Mouse (Mus musculus): ENCODE measurements at regions not wholly inside any gene's neighbourhood (a gene's known extent, or its start where the extent isn't known, plus 50 kb on each side); places are given as distances from the start of the nearest gene placed in this dataset.

DNA sequence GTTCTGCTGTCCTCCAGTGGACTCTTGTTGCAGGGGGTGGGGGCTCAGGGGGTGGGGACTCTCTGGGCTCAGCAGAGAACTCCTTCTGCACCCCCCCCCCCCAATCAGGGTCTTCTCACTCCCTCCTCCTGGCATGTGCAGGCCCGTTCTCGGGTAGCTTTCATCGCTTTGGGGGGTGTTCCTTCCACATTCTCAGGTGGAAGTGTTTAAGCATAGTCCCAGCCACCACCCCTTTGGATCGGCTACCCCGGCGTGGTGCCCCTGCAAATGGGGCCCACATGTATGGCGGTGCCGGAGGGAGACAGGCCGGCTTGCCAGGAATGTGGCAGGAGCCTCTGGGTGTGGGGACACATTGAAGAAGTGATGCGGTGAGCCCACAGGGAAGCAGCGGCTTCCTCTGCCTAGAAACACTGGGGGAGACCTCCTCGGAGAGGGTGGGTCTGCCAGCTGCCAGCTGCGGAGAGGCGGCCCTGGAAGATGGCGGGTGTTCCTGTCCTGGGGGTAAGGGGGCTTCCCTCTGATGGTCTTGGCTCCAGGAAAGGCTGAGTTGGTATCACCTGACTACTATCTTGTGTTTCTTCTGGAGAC, 92.7 kb downstream of the Asb1 start:
- Histone ChIP-seq H3K4me1 (peaks cover 38% of the 10 kb centered on the region), H3K27me3 (0 out of 2 replicates have a peak, but pooled peaks cover 2% of the 10 kb centered on the region), H3K9me3 (no peaks in the 10 kb centered on the region), H3K27ac (peak overlapping the region; percentile 73), H3K4me2 (peak overlapping the region; percentile 20; the same call in 1 of the 2 replicates), H3K9ac (no peak overlapping the region), H3K36me3 (no peaks in the 10 kb centered on the region), H3K4me3 (no peak overlapping the region)
- peak; percentile 57 for ATAC-seq (ENCODE audit: insufficient number of reproducible peaks, low FRiP score, low TSS enrichment, low read depth)
- 32% methylated on average over 15 of the region's 15 CpGs for WGBS

DNA sequence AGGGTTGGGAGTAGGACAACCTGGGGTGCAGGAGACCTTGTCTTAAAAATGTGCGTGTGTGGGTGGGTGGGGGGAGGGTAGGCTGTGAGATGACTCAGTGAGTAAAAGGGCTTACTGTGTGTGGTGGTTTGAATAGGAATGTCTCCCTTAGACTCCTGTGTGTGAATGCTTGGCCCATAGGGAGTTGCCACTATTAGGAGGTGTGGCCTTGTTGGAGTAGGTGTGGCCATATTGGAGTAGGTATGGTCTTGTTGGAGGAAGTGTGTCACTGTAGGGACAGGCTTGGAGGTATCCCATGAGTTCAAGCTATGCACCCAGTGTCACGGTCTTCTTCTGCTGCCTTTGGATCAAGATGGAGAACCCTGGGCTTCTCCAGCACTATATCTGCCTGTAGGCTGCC, 96.2 kb downstream of the Asb1 start:
- WGBS: 82% methylated on average over 2 of the region's 2 CpGs
- H3K9ac ChIP-seq: no peak overlapping the region
- ATAC-seq (ENCODE audit: insufficient number of reproducible peaks, low FRiP score, low TSS enrichment, low read depth): no peak
- H3K4me1 ChIP-seq: peaks cover 15% of the 10 kb centered on the region
- no peak overlapping the region for H3K4me2 ChIP-seq
- H3K4me3 ChIP-seq: no peak overlapping the region
- no peaks in the 10 kb centered on the region for H3K9me3 ChIP-seq
- no peaks in the 10 kb centered on the region for H3K36me3 ChIP-seq
- H3K27ac ChIP-seq: no peak overlapping the region
- H3K27me3 ChIP-seq: 0 out of 2 replicates have a peak, but pooled peaks cover 2% of the 10 kb centered on the region

DNA sequence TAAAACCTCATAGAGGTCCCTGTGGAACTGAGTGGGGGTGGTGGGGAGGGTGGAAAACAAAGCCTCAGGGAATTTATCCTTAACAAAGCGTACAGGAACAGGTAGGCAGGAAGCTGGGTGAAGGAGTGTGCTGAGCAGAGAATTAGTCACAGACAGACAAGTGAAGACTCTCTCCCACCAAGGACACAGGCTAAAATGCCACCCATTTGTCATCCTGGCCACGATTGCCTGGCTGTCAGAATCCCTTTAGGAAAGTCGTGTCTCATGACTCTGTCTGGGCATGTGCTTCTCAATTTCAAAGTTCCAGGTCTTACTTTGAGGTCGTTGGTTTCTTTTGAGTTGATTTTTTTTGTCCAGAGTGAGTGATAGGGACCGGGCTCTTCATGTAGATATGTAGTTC, 100.2 kb downstream of the Asb1 start:
- no peak overlapping the region for H3K4me3 ChIP-seq
- H3K9ac ChIP-seq: no peak overlapping the region
- WGBS: 57% methylated on average over 5 of the region's 5 CpGs
- peaks cover 3% of the 10 kb centered on the region; the same call in 1 of the 2 replicates for H3K4me1 ChIP-seq
- no peaks in the 10 kb centered on the region for H3K27me3 ChIP-seq
- H3K9me3 ChIP-seq: no peaks in the 10 kb centered on the region
- H3K27ac ChIP-seq: no peak overlapping the region
- H3K4me2 ChIP-seq: no peak overlapping the region
- H3K36me3 ChIP-seq: no peaks in the 10 kb centered on the region
- ATAC-seq (ENCODE audit: insufficient number of reproducible peaks, low FRiP score, low TSS enrichment, low read depth): no peak

DNA sequence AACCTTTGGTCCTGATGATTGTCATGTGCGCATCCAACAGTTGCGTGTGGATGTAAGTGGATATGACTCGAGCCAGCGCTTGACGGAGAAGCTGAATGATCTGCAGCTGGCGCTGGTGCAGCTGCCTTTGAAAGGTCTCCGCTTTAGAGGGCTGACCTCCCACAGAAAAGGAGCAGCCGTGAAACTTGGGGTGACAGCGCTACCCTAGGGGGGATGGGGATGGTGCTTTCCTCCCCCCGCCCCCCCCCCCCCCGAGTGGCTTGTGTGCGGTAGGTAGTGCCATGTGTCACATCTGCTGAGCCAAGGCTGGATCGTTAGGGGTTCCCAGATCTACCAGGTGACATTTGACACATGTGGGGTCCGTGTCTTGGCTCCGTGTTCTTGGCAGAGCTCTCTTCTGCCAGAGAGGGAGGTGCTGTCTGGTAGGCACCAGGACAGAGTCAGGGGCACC, 118.7 kb downstream of the Asb1 start:
- Histone ChIP-seq H3K27ac (peak overlapping the region; percentile 33), H3K36me3 (no peaks in the 10 kb centered on the region), H3K4me1 (peaks cover 11% of the 10 kb centered on the region; the same call in 1 of the 2 replicates)

DNA sequence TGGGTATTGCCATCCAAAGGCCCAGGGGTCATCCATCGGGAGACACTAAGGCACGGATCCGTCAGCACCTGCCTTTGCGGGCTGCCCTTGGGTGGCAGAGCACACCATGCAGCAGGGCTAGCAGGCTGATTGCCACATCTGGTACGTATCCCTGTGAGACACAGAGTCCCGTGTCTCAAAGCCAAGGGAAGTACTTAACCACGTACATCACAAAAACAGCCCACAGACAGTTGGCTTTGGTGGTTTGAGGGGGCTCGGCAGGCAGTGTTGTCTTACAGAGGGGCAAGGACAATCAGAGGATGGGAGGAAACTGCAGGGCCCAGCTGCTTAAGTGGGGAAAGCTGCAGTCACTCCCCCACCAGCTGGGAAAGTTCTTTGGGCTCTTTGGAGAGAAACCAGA, 119.1 kb downstream of the Asb1 start:
- Histone ChIP-seq H3K27me3 (no peaks in the 10 kb centered on the region), H3K4me3 (no peak overlapping the region), H3K9ac (no peak overlapping the region), H3K4me1 (peaks cover 11% of the 10 kb centered on the region; the same call in 1 of the 2 replicates), H3K36me3 (no peaks in the 10 kb centered on the region), H3K27ac (peak overlapping the region; percentile 33), H3K9me3 (no peaks in the 10 kb centered on the region), H3K4me2 (no peak overlapping the region)
- 57% methylated on average over 8 of the region's 8 CpGs for WGBS
- no peak for ATAC-seq (ENCODE audit: insufficient number of reproducible peaks, low FRiP score, low TSS enrichment, low read depth)

More for the DNA sequence above, 118.7 kb downstream of the Asb1 start:
- H3K9me3 ChIP-seq: no peaks in the 10 kb centered on the region
- 62% methylated on average over 14 of the region's 15 CpGs for WGBS
- ATAC-seq (ENCODE audit: insufficient number of reproducible peaks, low FRiP score, low TSS enrichment, low read depth): no peak
- H3K4me3 ChIP-seq: no peak overlapping the region
- H3K4me2 ChIP-seq: no peak overlapping the region
- H3K9ac ChIP-seq: no peak overlapping the region
- no peaks in the 10 kb centered on the region for H3K27me3 ChIP-seq

DNA sequence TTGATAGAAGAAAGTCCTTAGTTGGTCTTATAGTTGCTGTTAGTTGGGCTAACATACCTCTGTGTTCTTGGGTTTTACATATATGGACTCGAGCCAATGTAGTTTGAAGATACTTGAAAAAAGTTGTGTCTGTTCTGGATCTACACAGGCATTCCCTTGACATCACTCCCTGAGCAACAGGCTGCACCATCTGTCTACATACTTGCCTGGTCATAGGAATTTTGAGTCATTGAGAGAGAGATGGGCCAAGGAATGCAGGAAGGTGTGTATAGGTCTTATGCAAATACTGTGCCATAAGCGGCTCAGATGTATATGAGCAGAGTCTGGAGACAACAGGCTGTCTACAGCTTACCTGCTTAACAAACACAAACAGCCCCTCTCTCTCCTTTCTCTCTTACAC, 122.9 kb downstream of the Asb1 start:
- H3K27me3 ChIP-seq: no peaks in the 10 kb centered on the region
- no peak overlapping the region for H3K27ac ChIP-seq
- H3K4me1 ChIP-seq: peaks cover 12% of the 10 kb centered on the region
- no peaks in the 10 kb centered on the region for H3K36me3 ChIP-seq
- H3K4me2 ChIP-seq: no peak overlapping the region
- no peaks in the 10 kb centered on the region for H3K9me3 ChIP-seq
- no peak for ATAC-seq (ENCODE audit: insufficient number of reproducible peaks, low FRiP score, low TSS enrichment, low read depth)
- H3K9ac ChIP-seq: no peak overlapping the region
- WGBS: 76% methylated on average over 2 of the region's 2 CpGs
- no peak overlapping the region for H3K4me3 ChIP-seq

DNA sequence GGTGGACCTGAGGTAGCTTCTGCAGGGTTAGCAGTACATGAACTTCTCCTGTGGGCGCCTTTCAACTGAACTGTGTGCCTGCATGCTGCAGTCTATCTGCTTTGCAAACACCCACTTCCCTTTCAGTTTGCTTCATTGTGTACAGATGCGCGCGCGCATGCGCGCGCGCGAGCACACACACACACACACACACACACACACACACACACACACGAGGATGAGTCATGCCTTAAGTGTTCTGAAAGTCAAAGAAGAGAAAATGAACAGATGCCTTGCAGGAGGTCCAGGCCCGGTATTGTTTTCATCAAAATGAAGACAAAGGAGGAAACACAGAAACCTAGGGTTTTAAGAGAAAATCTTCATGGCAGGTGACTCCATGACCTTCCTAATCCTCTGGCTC, 124.3 kb downstream of the Asb1 start:
- no peaks in the 10 kb centered on the region for H3K36me3 ChIP-seq
- H3K4me3 ChIP-seq: no peak overlapping the region
- no peak overlapping the region for H3K4me2 ChIP-seq
- 82% methylated on average over 5 of the region's 12 CpGs for WGBS
- H3K27me3 ChIP-seq: no peaks in the 10 kb centered on the region
- no peak overlapping the region for H3K9ac ChIP-seq
- peaks cover 7% of the 10 kb centered on the region for H3K4me1 ChIP-seq
- no peak for ATAC-seq (ENCODE audit: insufficient number of reproducible peaks, low FRiP score, low TSS enrichment, low read depth)
- no peak overlapping the region for H3K27ac ChIP-seq
- no peaks in the 10 kb centered on the region for H3K9me3 ChIP-seq

DNA sequence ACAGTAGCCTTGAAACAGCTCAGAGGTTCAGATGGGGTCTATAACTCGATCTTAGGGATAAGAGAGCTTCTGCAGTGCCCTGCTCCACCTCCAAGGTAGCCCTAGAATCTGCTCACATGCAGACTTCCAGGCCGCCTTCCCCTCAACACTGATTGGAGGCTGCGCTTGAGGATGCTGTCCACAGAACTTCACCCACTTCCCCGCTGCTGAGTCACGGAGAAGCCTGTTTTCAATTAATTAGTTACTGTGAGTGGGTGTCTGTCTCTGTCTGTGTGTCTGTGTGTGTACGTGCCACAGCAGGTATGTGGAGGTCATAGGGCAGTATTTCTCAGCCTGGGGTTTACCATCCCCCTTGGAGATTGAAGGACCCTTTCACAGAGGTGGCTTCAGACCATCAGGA, 128.2 kb downstream of the Asb1 start:
- Histone ChIP-seq H3K4me3 (no peak overlapping the region), H3K4me1 (peaks cover 9% of the 10 kb centered on the region), H3K27me3 (no peaks in the 10 kb centered on the region), H3K9ac (no peak overlapping the region), H3K36me3 (no peaks in the 10 kb centered on the region), H3K27ac (0 out of 2 replicates have a peak overlapping the region, but pooled peaks have one; percentile 22), H3K4me2 (no peak overlapping the region), H3K9me3 (no peaks in the 10 kb centered on the region)
- WGBS: 44% methylated on average over 6 of the region's 6 CpGs
- no peak for ATAC-seq (ENCODE audit: insufficient number of reproducible peaks, low FRiP score, low TSS enrichment, low read depth)

DNA sequence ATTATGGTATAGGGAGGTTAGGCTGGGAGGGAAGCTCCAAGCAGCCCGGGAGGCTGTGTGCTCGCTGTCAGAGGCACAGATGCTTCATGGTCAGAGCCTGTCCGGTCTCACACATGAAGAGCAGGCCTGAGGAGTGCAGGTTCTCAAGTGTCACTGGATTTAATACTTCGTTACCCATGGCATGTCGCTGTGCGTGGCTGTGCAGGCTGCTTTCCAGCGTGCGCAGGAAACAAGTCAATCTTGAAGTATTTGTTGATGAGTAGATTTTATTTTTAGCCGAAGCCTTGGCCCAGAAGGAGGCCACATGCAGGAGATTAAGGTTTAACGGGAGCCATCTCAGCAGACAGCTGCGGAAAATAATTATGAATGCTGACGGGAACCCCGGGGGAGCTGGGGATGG, 130.3 kb upstream of the Twist2 start:
- Histone ChIP-seq H3K4me2 (no peak overlapping the region), H3K4me3 (no peak overlapping the region), H3K27ac (peak overlapping the region; percentile 54), H3K9ac (no peak overlapping the region), H3K4me1 (peaks cover 9% of the 10 kb centered on the region), H3K36me3 (no peaks in the 10 kb centered on the region), H3K9me3 (no peaks in the 10 kb centered on the region), H3K27me3 (no peaks in the 10 kb centered on the region)
- 43% methylated on average over 13 of the region's 13 CpGs for WGBS
- no peak for ATAC-seq (ENCODE audit: insufficient number of reproducible peaks, low FRiP score, low TSS enrichment, low read depth)

DNA sequence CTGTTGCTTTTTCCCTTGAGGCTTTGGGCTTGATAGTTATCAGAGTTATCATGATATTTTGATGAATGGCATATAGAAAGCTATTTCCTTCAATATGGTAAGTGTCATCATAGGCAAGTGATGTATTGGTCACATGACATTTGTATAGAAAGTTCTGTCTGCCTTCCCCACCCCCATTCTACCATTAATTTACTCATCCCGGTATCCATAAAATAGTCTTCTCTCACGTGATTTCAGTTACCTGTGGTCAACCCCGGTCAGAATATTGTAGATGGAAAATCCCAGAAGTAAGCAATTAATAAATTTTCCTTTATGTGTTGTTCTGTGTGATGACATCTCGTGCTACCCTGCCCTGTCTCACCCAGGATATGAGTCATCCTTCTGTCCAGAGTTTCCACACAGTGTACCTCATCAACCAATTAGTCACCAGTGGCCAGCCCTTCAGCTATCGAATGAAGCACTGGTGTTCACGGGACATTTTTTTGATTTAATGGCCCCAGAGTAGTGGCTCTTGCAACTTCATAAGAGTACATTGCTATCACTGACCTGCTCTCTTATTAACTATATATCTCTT, 127.1 kb upstream of the Twist2 start:
- ATAC-seq (ENCODE audit: insufficient number of reproducible peaks, low FRiP score, low TSS enrichment, low read depth): no peak
- Histone ChIP-seq H3K9ac (no peak overlapping the region), H3K36me3 (no peaks in the 10 kb centered on the region), H3K4me3 (no peak overlapping the region), H3K4me2 (no peak overlapping the region), H3K9me3 (no peaks in the 10 kb centered on the region), H3K27ac (no peak overlapping the region), H3K4me1 (0 out of 2 replicates have a peak, but pooled peaks cover 3% of the 10 kb centered on the region), H3K27me3 (no peaks in the 10 kb centered on the region)
- 81% methylated on average over 6 of the region's 6 CpGs for WGBS

DNA sequence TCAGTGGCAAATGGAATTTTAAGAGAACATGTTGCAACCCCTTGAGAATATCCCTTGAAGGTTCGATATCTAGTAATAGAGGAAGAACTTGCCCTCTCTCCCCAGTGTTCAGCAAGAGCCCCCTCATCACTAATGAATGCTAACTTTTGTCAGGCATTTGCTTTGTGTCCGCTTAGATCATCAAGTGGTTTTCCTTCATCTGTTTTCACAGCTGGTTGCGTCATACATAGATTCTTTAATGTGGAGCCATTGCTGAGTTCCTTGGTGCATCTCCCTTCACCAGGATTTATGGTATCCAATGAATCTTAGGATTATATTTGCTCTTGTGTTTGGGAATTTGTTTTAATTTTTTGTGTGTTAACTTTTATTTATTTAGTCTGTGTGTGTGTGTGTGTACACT, 124.2 kb upstream of the Twist2 start:
- no peak overlapping the region for H3K27ac ChIP-seq
- H3K4me2 ChIP-seq: no peak overlapping the region
- H3K36me3 ChIP-seq: no peaks in the 10 kb centered on the region
- WGBS: 66% methylated on average over 3 of the region's 3 CpGs
- no peaks in the 10 kb centered on the region for H3K9me3 ChIP-seq
- no peak overlapping the region for H3K4me3 ChIP-seq
- no peaks in the 10 kb centered on the region for H3K27me3 ChIP-seq
- ATAC-seq (ENCODE audit: insufficient number of reproducible peaks, low FRiP score, low TSS enrichment, low read depth): no peak
- H3K9ac ChIP-seq: no peak overlapping the region
- no peaks in the 10 kb centered on the region for H3K4me1 ChIP-seq

DNA sequence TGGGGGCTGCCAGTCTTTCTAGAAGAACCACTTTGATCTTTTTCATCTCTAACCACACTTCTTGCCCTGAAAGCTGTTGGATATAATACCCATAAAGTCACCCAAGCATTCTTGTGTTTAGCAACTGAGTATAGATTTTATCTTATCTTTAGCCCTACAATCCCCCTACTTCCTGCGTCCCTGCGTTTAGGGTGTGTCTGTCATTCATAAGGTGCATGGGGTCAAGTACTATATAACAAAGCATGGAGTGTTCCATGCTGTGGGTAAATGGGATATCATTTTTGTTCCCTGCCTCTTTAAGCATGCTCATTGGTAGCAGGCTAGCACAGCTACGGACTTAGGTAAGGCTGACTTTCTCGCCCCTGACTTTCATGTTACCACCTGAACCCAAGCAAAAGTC, 122.5 kb upstream of the Twist2 start:
- Histone ChIP-seq H3K9ac (no peak overlapping the region), H3K36me3 (no peaks in the 10 kb centered on the region), H3K4me2 (no peak overlapping the region), H3K9me3 (no peaks in the 10 kb centered on the region), H3K27ac (no peak overlapping the region), H3K4me1 (no peaks in the 10 kb centered on the region), H3K27me3 (no peaks in the 10 kb centered on the region), H3K4me3 (no peak overlapping the region)
- WGBS: 55% methylated on average over 4 of the region's 4 CpGs
- ATAC-seq (ENCODE audit: insufficient number of reproducible peaks, low FRiP score, low TSS enrichment, low read depth): no peak

Measured in limb, embryonic 15.5 days (tissue).